Mouse (Mus musculus): ENCODE data around the gene Kcnma1. TPM values are rescaled to one million over a fixed set of nuclear protein-coding genes. Genes with fewer than 3 reads are reported as not detected.
A peak's percentile ranks its signal among the peaks of the same experiment; 100 is the strongest.

Gene Kcnma1
- polyA plus RNA-seq, 1 experiment, result 1.7 TPM

GRCm38 (mm10) chr14:23624455-23624854 is 389.8 kb downstream of the Kcnma1 start:
- Histone ChIP-seq H3K4me1 (ENCODE audit: control insufficient read depth, insufficient read depth, low read length) (no peaks in the 10 kb centered on the region), H3K27me3 (replicated peaks; ENCODE audit: control insufficient read depth, insufficient read depth, low read length) (no peaks in the 10 kb centered on the region), H3K36me3 (ENCODE audit: control insufficient read depth, insufficient read depth, low read length) (no peaks in the 10 kb centered on the region), H3K27ac (ENCODE audit: insufficient read depth, low read depth, low read length) (no peak overlapping the region), H3K4me3 (ENCODE audit: insufficient read depth, low read depth, low read length) (no peak overlapping the region)
- no peak for DNase-seq
- WGBS, result 67% methylated on average over 1 of the region's 1 CpGs
- TF ChIP-seq CTCF (conservative IDR thresholded peaks at IDR 0.05; ENCODE audit: insufficient read depth, insufficient read length, low read depth, low read length), result no peak
- no peak for TF ChIP-seq POLR2A (IDR thresholded peaks at IDR 0.05; ENCODE audit: low read depth, low read length)

GRCm38 (mm10) chr14:23620685-23621084 is 393.6 kb downstream of the Kcnma1 start:
- DNase-seq, result no peak
- Histone ChIP-seq H3K27me3 (replicated peaks; ENCODE audit: control insufficient read depth, insufficient read depth, low read length) (no peaks in the 10 kb centered on the region), H3K36me3 (ENCODE audit: control insufficient read depth, insufficient read depth, low read length) (no peaks in the 10 kb centered on the region), H3K4me3 (ENCODE audit: insufficient read depth, low read depth, low read length) (no peak overlapping the region), H3K27ac (ENCODE audit: insufficient read depth, low read depth, low read length) (no peak overlapping the region), H3K4me1 (ENCODE audit: control insufficient read depth, insufficient read depth, low read length) (peaks cover 4% of the 10 kb centered on the region; the same call in 1 of the 2 replicates)
- WGBS, result 90% methylated on average over 2 of the region's 2 CpGs
- no peak for TF ChIP-seq CTCF (conservative IDR thresholded peaks at IDR 0.05; ENCODE audit: insufficient read depth, insufficient read length, low read depth, low read length)
- TF ChIP-seq POLR2A (IDR thresholded peaks at IDR 0.05; ENCODE audit: low read depth, low read length), result no peak

- no peak overlapping the region for H3K27ac ChIP-seq (ENCODE audit: insufficient read depth, low read depth, low read length)
- WGBS, result 79% methylated on average over 2 of the region's 2 CpGs
- no peaks in the 10 kb centered on the region for H3K36me3 ChIP-seq (ENCODE audit: control insufficient read depth, insufficient read depth, low read length)
- no peaks in the 10 kb centered on the region for H3K27me3 ChIP-seq (replicated peaks; ENCODE audit: control insufficient read depth, insufficient read depth, low read length)
- no peak overlapping the region for H3K4me3 ChIP-seq (ENCODE audit: insufficient read depth, low read depth, low read length)
- DNase-seq, result no peak
- H3K4me1 ChIP-seq (ENCODE audit: control insufficient read depth, insufficient read depth, low read length), result peaks cover 4% of the 10 kb centered on the region; the same call in 1 of the 2 replicates
- TF ChIP-seq CTCF (conservative IDR thresholded peaks at IDR 0.05; ENCODE audit: insufficient read depth, insufficient read length, low read depth, low read length) (no peak), POLR2A (IDR thresholded peaks at IDR 0.05; ENCODE audit: low read depth, low read length) (no peak)
Observed at GRCm38 (mm10) chr14:23618973-23619372, 395.3 kb downstream of the Kcnma1 start.

- DNase-seq, result peak; percentile 67
- Histone ChIP-seq H3K36me3 (ENCODE audit: control insufficient read depth, insufficient read depth, low read length) (no peaks in the 10 kb centered on the region), H3K4me3 (ENCODE audit: insufficient read depth, low read depth, low read length) (no peak overlapping the region), H3K27ac (ENCODE audit: insufficient read depth, low read depth, low read length) (no peak overlapping the region), H3K4me1 (ENCODE audit: control insufficient read depth, insufficient read depth, low read length) (peaks cover 4% of the 10 kb centered on the region; the same call in 1 of the 2 replicates), H3K27me3 (replicated peaks; ENCODE audit: control insufficient read depth, insufficient read depth, low read length) (no peaks in the 10 kb centered on the region)
- 32% methylated on average over 1 of the region's 1 CpGs for WGBS
- no peak for TF ChIP-seq POLR2A (IDR thresholded peaks at IDR 0.05; ENCODE audit: low read depth, low read length)
- TF ChIP-seq CTCF (conservative IDR thresholded peaks at IDR 0.05; ENCODE audit: insufficient read depth, insufficient read length, low read depth, low read length), result no peak
Observed at GRCm38 (mm10) chr14:23618081-23618480, 396.2 kb downstream of the Kcnma1 start.

GRCm38 (mm10) chr14:23610054-23610453 is 404.2 kb downstream of the Kcnma1 start:
- Histone ChIP-seq H3K27ac (ENCODE audit: insufficient read depth, low read depth, low read length) (no peak overlapping the region), H3K27me3 (replicated peaks; ENCODE audit: control insufficient read depth, insufficient read depth, low read length) (no peaks in the 10 kb centered on the region), H3K4me1 (ENCODE audit: control insufficient read depth, insufficient read depth, low read length) (no peaks in the 10 kb centered on the region), H3K4me3 (ENCODE audit: insufficient read depth, low read depth, low read length) (no peak overlapping the region), H3K36me3 (ENCODE audit: control insufficient read depth, insufficient read depth, low read length) (no peaks in the 10 kb centered on the region)
- TF ChIP-seq POLR2A (IDR thresholded peaks at IDR 0.05; ENCODE audit: low read depth, low read length) (no peak), CTCF (conservative IDR thresholded peaks at IDR 0.05; ENCODE audit: insufficient read depth, insufficient read length, low read depth, low read length) (no peak)
- no peak for DNase-seq
- 86% methylated on average over 3 of the region's 3 CpGs for WGBS

- WGBS, result 85% methylated on average over 7 of the region's 7 CpGs
- TF ChIP-seq POLR2A (IDR thresholded peaks at IDR 0.05; ENCODE audit: low read depth, low read length) (no peak), CTCF (conservative IDR thresholded peaks at IDR 0.05; ENCODE audit: insufficient read depth, insufficient read length, low read depth, low read length) (no peak)
- Histone ChIP-seq H3K27me3 (replicated peaks; ENCODE audit: control insufficient read depth, insufficient read depth, low read length) (no peaks in the 10 kb centered on the region), H3K4me1 (ENCODE audit: control insufficient read depth, insufficient read depth, low read length) (no peaks in the 10 kb centered on the region), H3K4me3 (ENCODE audit: insufficient read depth, low read depth, low read length) (no peak overlapping the region), H3K27ac (ENCODE audit: insufficient read depth, low read depth, low read length) (no peak overlapping the region), H3K36me3 (ENCODE audit: control insufficient read depth, insufficient read depth, low read length) (no peaks in the 10 kb centered on the region)
- no peak for DNase-seq
Observed at GRCm38 (mm10) chr14:23605740-23606139, 408.6 kb downstream of the Kcnma1 start.

GRCm38 (mm10) chr14:23602937-23603336 is 411.4 kb downstream of the Kcnma1 start:
- no peak for TF ChIP-seq CTCF (conservative IDR thresholded peaks at IDR 0.05; ENCODE audit: insufficient read depth, insufficient read length, low read depth, low read length)
- TF ChIP-seq POLR2A (IDR thresholded peaks at IDR 0.05; ENCODE audit: low read depth, low read length), result no peak
- WGBS, result 55% methylated on average over 4 of the region's 4 CpGs

More at GRCm38 (mm10) chr14:23602937-23603336, 411.4 kb downstream of the Kcnma1 start:
- H3K27me3 ChIP-seq (replicated peaks; ENCODE audit: control insufficient read depth, insufficient read depth, low read length), result no peaks in the 10 kb centered on the region
- H3K4me1 ChIP-seq (ENCODE audit: control insufficient read depth, insufficient read depth, low read length), result no peaks in the 10 kb centered on the region
- H3K27ac ChIP-seq (ENCODE audit: insufficient read depth, low read depth, low read length), result no peak overlapping the region
- H3K36me3 ChIP-seq (ENCODE audit: control insufficient read depth, insufficient read depth, low read length), result no peaks in the 10 kb centered on the region
- no peak for DNase-seq
- no peak overlapping the region for H3K4me3 ChIP-seq (ENCODE audit: insufficient read depth, low read depth, low read length)
